In genomic region chr5:148711570-148711969, GRCm38 (mm10) we compare ENCODE assay signal across 31 mouse cellular contexts.
DNase-seq lines count a peak whose midpoint lies in the region; ATAC-seq and TF ChIP-seq lines count a peak whose summit lies in the region.
"Had no signal": no experiment of that assay in that cellular context is flagged by ENCODE, and none has a peak within 500 bp of the region (broad histone marks: within the 10 kb centered on the region; RNA-seq: fewer than 3 reads in every experiment).

No protein-coding gene starts in this region.

- no peaks in the 10 kb centered on the region for H3K27me3 ChIP-seq in intestine, postnatal 0 days (replicated peaks; ENCODE audit: control insufficient read depth, insufficient read depth, low read length)
- H3K27me3 ChIP-seq in intestine, embryonic 16.5 days (replicated peaks; ENCODE audit: control insufficient read depth, insufficient read depth, low read length): no peaks in the 10 kb centered on the region
- no peaks in the 10 kb centered on the region for H3K27me3 ChIP-seq in midbrain, postnatal 0 days (ENCODE audit: insufficient read depth, low read length)
- H3K27me3 ChIP-seq in midbrain, embryonic 13.5 days: no peaks in the 10 kb centered on the region
- H3K27me3 ChIP-seq in stomach, postnatal 0 days (ENCODE audit: control insufficient read depth, insufficient read depth, low read length): no peaks in the 10 kb centered on the region
- H3K27me3 ChIP-seq: forebrain, embryonic 13.5 days; heart, embryonic 15.5 days; hindbrain, embryonic 12.5 days; intestine, embryonic 15.5 days; limb, embryonic 15.5 days; lung, embryonic 15.5 days had no signal

- 80% methylated on average over 5 of the region's 5 CpGs for WGBS in intestine, postnatal 0 days
- 72% methylated on average over 5 of the region's 5 CpGs for WGBS in intestine, embryonic 16.5 days
- 79% methylated on average over 5 of the region's 5 CpGs for WGBS in midbrain, postnatal 0 days
- WGBS in midbrain, embryonic 13.5 days: 81% methylated on average over 5 of the region's 5 CpGs
- 75% methylated on average over 5 of the region's 5 CpGs for WGBS in stomach, postnatal 0 days

- TF ChIP-seq CTCF in intestine, postnatal 0 days (IDR thresholded peaks at IDR 0.05; ENCODE audit: low read depth): 0 out of 2 replicates have a peak, but pooled peaks have one; percentile 14
- TF ChIP-seq CTCF in midbrain, postnatal 0 days (IDR thresholded peaks at IDR 0.05): 0 out of 2 replicates have a peak, but pooled peaks have one; percentile 19
- TF ChIP-seq CTCF in stomach, postnatal 0 days (IDR thresholded peaks at IDR 0.05; ENCODE audit: low read depth): peak; percentile 23; the same call in 1 of the 2 replicates

- no peak for DNase-seq in midbrain, postnatal 0 days (ENCODE audit: low spot score)
- DNase-seq in ES-E14 (ENCODE audit: low read depth, low spot score): no peak
- DNase-seq in stomach, postnatal 0 days (ENCODE audit: low spot score): no peak
- no peak for DNase-seq in yolk sac, embryonic 10.5 days (ENCODE audit: low spot score)
- DNase-seq in right cerebral cortex, postnatal 25 days: no peak
- DNase-seq: adrenal gland, postnatal 10 days; cerebellum, adult 11 months; cerebellum, adult 9-10 months; cerebellum, postnatal 36 days; gastrocnemius, postnatal 10 days; heart, postnatal 36 days; kidney, postnatal 25 days; layer of hippocampus, postnatal 36 days; liver, embryonic 13.5 days; lung, postnatal 36 days; retina, postnatal 1 day; spleen, adult 18-20 months; thymus, adult 2 months; thymus, postnatal 4 days had no signal

- H3K9ac ChIP-seq in intestine, postnatal 0 days (ENCODE audit: low read depth, low read length): no peak overlapping the region
- no peak overlapping the region for H3K9ac ChIP-seq in intestine, embryonic 16.5 days (ENCODE audit: low read depth, low read length)
- no peak overlapping the region for H3K9ac ChIP-seq in midbrain, postnatal 0 days (replicated peaks; ENCODE audit: low read length, poor library complexity, severe bottlenecking)
- H3K9ac ChIP-seq in midbrain, embryonic 13.5 days (replicated peaks): no peak overlapping the region
- H3K9ac ChIP-seq in ES-E14 (ENCODE audit: insufficient read depth, low read depth, low read length, poor library complexity, severe bottlenecking): no peak overlapping the region
- no peak overlapping the region for H3K9ac ChIP-seq in stomach, postnatal 0 days (ENCODE audit: low read length)
- H3K9ac ChIP-seq: forebrain, embryonic 13.5 days; heart, embryonic 15.5 days; hindbrain, embryonic 12.5 days; intestine, embryonic 15.5 days; limb, embryonic 15.5 days; liver, embryonic 13.5 days; lung, embryonic 15.5 days had no signal

- TF ChIP-seq EP300 in stomach, postnatal 0 days (optimal IDR thresholded peaks at IDR 0.05): no peak

- in situ Hi-C loops in ES-E14 (cut with MboI; ENCODE audit: low sequenced_read_pairs in 2 of 2, unreplicated experiment in 2 of 2): no loop called here

- no peak overlapping the region for H3K27ac ChIP-seq in intestine, postnatal 0 days (ENCODE audit: low read depth, low read length)
- H3K27ac ChIP-seq in intestine, embryonic 16.5 days (ENCODE audit: low read length): no peak overlapping the region
- no peak overlapping the region for H3K27ac ChIP-seq in midbrain, postnatal 0 days (ENCODE audit: low read depth, low read length)
- H3K27ac ChIP-seq in midbrain, embryonic 13.5 days: no peak overlapping the region
- no peak overlapping the region for H3K27ac ChIP-seq in ES-E14 (ENCODE audit: insufficient read depth, low read depth, low read length, poor library complexity, severe bottlenecking)
- no peak overlapping the region for H3K27ac ChIP-seq in stomach, postnatal 0 days (replicated peaks)
- H3K27ac ChIP-seq: forebrain, embryonic 13.5 days; heart, embryonic 15.5 days; hindbrain, embryonic 12.5 days; hindbrain, postnatal 0 days; intestine, embryonic 15.5 days; limb, embryonic 10.5 days; limb, embryonic 15.5 days; liver, embryonic 13.5 days; lung, embryonic 15.5 days had no signal

- ATAC-seq in intestine, postnatal 0 days: no peak
- no peak for ATAC-seq in intestine, embryonic 16.5 days
- no peak for ATAC-seq in midbrain, postnatal 0 days (ENCODE audit: low FRiP score)
- no peak for ATAC-seq in midbrain, embryonic 13.5 days
- no peak for ATAC-seq in stomach, postnatal 0 days (ENCODE audit: low FRiP score, low TSS enrichment)
- ATAC-seq: forebrain, embryonic 13.5 days; hindbrain, postnatal 0 days; intestine, embryonic 15.5 days had no signal

- H3K4me2 ChIP-seq in intestine, postnatal 0 days (replicated peaks; ENCODE audit: low read depth): no peak overlapping the region
- H3K4me2 ChIP-seq in intestine, embryonic 16.5 days (ENCODE audit: low read depth, low read length): no peak overlapping the region
- no peak overlapping the region for H3K4me2 ChIP-seq in midbrain, postnatal 0 days (ENCODE audit: low read depth, low read length, poor library complexity, severe bottlenecking)
- H3K4me2 ChIP-seq in midbrain, embryonic 13.5 days (replicated peaks): no peak overlapping the region
- H3K4me2 ChIP-seq in stomach, postnatal 0 days (replicated peaks; ENCODE audit: low read depth): no peak overlapping the region
- H3K4me2 ChIP-seq: forebrain, embryonic 13.5 days; heart, embryonic 15.5 days; hindbrain, embryonic 12.5 days; intestine, embryonic 15.5 days; limb, embryonic 15.5 days; liver, embryonic 13.5 days; lung, embryonic 15.5 days; midbrain, embryonic 11.5 days had no signal

- no peaks in the 10 kb centered on the region for H3K36me3 ChIP-seq in intestine, postnatal 0 days (ENCODE audit: control insufficient read depth, insufficient read depth)
- no peaks in the 10 kb centered on the region for H3K36me3 ChIP-seq in intestine, embryonic 16.5 days (ENCODE audit: control insufficient read depth, insufficient read depth, low read length)
- H3K36me3 ChIP-seq in midbrain, postnatal 0 days (ENCODE audit: insufficient read depth, low read length): no peaks in the 10 kb centered on the region
- H3K36me3 ChIP-seq in midbrain, embryonic 13.5 days: no peaks in the 10 kb centered on the region
- no peaks in the 10 kb centered on the region for H3K36me3 ChIP-seq in ES-E14 (ENCODE audit: control insufficient read depth, insufficient read depth, low read length, poor library complexity, severe bottlenecking)
- no peaks in the 10 kb centered on the region for H3K36me3 ChIP-seq in stomach, postnatal 0 days (ENCODE audit: control insufficient read depth, insufficient read depth, low read length)
- H3K36me3 ChIP-seq: heart, embryonic 15.5 days; hindbrain, embryonic 12.5 days; intestine, embryonic 15.5 days; limb, embryonic 10.5 days; limb, embryonic 15.5 days; liver, embryonic 13.5 days; lung, embryonic 15.5 days had no signal

- H3K4me3 ChIP-seq in intestine, postnatal 0 days (ENCODE audit: low read depth, low read length): no peak overlapping the region
- H3K4me3 ChIP-seq in intestine, embryonic 16.5 days (ENCODE audit: low read length): no peak overlapping the region
- no peak overlapping the region for H3K4me3 ChIP-seq in midbrain, postnatal 0 days (ENCODE audit: low read depth, low read length)
- no peak overlapping the region for H3K4me3 ChIP-seq in midbrain, embryonic 13.5 days (replicated peaks)
- no peak overlapping the region for H3K4me3 ChIP-seq in ES-E14 (ENCODE audit: insufficient read depth in 1 of 2, low read depth in 1 of 2, low read length in 2 of 2, poor library complexity in 1 of 2, severe bottlenecking in 1 of 2)
- H3K4me3 ChIP-seq in stomach, postnatal 0 days (ENCODE audit: low read depth, low read length): no peak overlapping the region
- H3K4me3 ChIP-seq: forebrain, embryonic 13.5 days; heart, embryonic 15.5 days; hindbrain, embryonic 12.5 days; intestine, embryonic 15.5 days; limb, embryonic 10.5 days; limb, embryonic 15.5 days; liver, embryonic 13.5 days; lung, embryonic 15.5 days had no signal

- no peaks in the 10 kb centered on the region; the same call in 1 of the 2 replicates for H3K4me1 ChIP-seq in intestine, postnatal 0 days (replicated peaks; ENCODE audit: control insufficient read depth, insufficient read depth, low read length)
- peaks cover 13% of the 10 kb centered on the region for H3K4me1 ChIP-seq in intestine, embryonic 16.5 days (ENCODE audit: control insufficient read depth, insufficient read depth, low read length)
- H3K4me1 ChIP-seq in midbrain, postnatal 0 days (ENCODE audit: insufficient read depth, low read length): peaks cover 16% of the 10 kb centered on the region
- peaks cover 24% of the 10 kb centered on the region for H3K4me1 ChIP-seq in midbrain, embryonic 13.5 days (replicated peaks)
- peaks cover 0 to 8% of the 10 kb centered on the region in 2 experiments; a peak in 2 of 4 replicates for H3K4me1 ChIP-seq in ES-E14 (ENCODE audit: control insufficient read depth in 2 of 2, insufficient read depth in 2 of 2, low read length in 2 of 2, poor library complexity in 1 of 2)
- no peaks in the 10 kb centered on the region for H3K4me1 ChIP-seq in stomach, postnatal 0 days (replicated peaks; ENCODE audit: control insufficient read depth, insufficient read depth)

- H3K9me3 ChIP-seq in intestine, postnatal 0 days (ENCODE audit: control insufficient read depth): no peaks in the 10 kb centered on the region
- no peaks in the 10 kb centered on the region for H3K9me3 ChIP-seq in intestine, embryonic 16.5 days (ENCODE audit: control insufficient read depth, low read length)
- H3K9me3 ChIP-seq in midbrain, postnatal 0 days (ENCODE audit: low read length): no peaks in the 10 kb centered on the region
- no peaks in the 10 kb centered on the region for H3K9me3 ChIP-seq in midbrain, embryonic 13.5 days
- H3K9me3 ChIP-seq in ES-E14 (ENCODE audit: control insufficient read depth, insufficient read depth, low read depth, low read length): no peaks in the 10 kb centered on the region
- H3K9me3 ChIP-seq in stomach, postnatal 0 days (ENCODE audit: control insufficient read depth, low read length): no peaks in the 10 kb centered on the region
- H3K9me3 ChIP-seq: forebrain, embryonic 13.5 days; heart, embryonic 15.5 days; hindbrain, embryonic 12.5 days; intestine, embryonic 15.5 days; limb, embryonic 10.5 days; limb, embryonic 15.5 days; liver, embryonic 13.5 days; lung, embryonic 15.5 days had no signal

TF ChIP-seq in ES-E14, 5 proteins besides CTCF, POLR2A, EP300 and RAD21:
- TF ChIP-seq MAFK (IDR thresholded peaks at IDR 0.05; ENCODE audit: insufficient read depth, low read depth, low read length): peak; percentile 86
- TF ChIP-seq HCFC1 (IDR thresholded peaks at IDR 0.05; ENCODE audit: borderline replicate concordance, insufficient read depth, low read length): no peak
- peak; percentile 93 for TF ChIP-seq ZNF384 (IDR thresholded peaks at IDR 0.05; ENCODE audit: low read depth, low read length)
- no peak for TF ChIP-seq ZC3H11A (IDR thresholded peaks at IDR 0.05; ENCODE audit: borderline replicate concordance, low read depth, low read length)
- no peak for TF ChIP-seq CHD2 (IDR thresholded peaks at IDR 0.05; ENCODE audit: low read depth, low read length)
